Mouse (Mus musculus): ENCODE data around the gene Fem1a. TPM values are rescaled to one million over a fixed set of nuclear protein-coding genes. Genes with fewer than 3 reads are reported as not detected.

The Fem1a gene
- total RNA-seq (2014; rRNA removed) = 47.0 and 49.2 TPM in 2 replicates
- polyA plus RNA-seq (2015; fragmentation: Nextera tagmentation; extraction: Ambion mirVana) = 15.1 and 15.7 TPM in 2 replicates

DNA sequence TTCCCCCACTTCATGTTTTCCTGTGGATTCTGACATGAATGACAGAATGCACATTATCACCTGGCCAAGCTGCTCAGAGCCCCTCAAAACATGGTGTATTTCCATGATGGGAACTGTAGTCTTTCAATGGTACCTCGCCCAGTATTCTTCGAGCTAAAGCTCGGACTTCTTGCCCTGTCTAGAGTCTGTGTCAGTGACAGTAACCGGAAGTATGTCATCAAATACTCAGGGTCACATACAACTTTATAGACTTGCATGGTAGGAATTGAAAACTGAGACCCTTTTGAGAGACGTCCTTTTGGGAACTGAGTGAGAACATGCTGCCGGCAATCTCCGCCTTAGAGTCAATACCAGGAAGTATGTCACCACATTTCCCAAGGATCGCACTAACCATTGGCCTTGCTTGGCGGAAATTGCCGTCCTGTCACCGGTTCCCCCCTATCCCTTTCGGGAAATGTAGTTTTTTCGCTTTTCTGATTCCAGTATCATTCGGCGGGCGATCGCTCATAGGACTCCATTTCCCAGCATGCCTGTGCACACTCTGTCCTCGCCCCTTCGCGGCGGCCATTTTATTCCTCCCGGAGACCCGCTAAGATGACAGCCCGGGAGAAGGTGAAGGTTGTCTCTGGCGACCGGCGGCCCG lies at the start of gene Fem1a:
Gene Fem1a (plus strand): TSS at position 572 of the 643 bp plus-strand sequence.
- under 1% methylated on average over 28 of the region's 28 CpGs for WGBS
- Histone ChIP-seq H3K36me3 (ENCODE audit: insufficient read depth, low read length) (peaks cover 14% of the 10 kb centered on the region), H3K4me1 (ENCODE audit: insufficient read depth, low read length) (no peaks in the 10 kb centered on the region), H3K9ac (replicated peaks; ENCODE audit: low read length) (peak within 1 kb of the TSS; percentile 57), H3K9me3 (ENCODE audit: low read length) (no peaks in the 10 kb centered on the region), H3K27ac (peak within 1 kb of the TSS; percentile 93), H3K4me3 (ENCODE audit: low read length) (peak within 1 kb of the TSS; percentile 59), H3K4me2 (ENCODE audit: low read depth, low read length) (peak within 1 kb of the TSS; percentile 78), H3K27me3 (ENCODE audit: insufficient read depth, low read length) (no peaks in the 10 kb centered on the region)
- ATAC-seq (peak; percentile 94), DNase-seq (ENCODE audit: low spot score) (peak; percentile 98)
- TF ChIP-seq CTCF (IDR thresholded peaks at IDR 0.05; ENCODE audit: low read depth) = no peak

DNA sequence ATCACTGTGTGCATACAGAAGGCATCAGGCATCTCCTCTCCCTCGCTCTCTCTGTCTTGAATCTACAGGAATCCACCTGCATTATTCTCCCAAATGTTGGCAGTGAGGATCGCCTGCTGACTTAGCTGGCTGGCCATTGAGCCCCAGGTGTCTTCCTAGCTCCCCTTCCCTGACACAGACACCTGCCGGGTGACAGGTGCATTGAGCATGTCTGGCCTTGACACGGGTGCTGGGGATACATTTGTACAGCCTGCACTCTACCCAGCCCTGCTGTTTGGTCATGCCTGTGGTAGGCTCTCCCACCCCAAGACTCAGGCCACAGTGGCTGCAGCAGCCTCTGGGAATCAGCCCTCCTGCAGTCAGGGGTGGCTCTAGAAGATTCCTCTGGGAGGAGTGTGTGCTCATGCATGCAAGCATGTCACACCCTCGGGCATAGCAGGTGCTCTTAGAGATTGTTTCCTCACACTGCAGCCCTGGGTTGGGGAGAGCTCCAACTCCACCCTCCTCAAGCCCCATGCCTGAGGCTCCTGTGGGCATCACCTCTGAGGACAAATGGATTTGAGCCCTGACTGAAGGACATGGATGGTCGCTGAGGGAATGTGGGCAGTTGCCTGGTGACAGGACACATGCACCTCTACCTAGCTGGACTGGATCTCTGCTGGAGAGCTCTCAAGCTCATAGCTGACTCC lies 49.5 kb upstream of the Fem1a start:
- H3K27me3 ChIP-seq (ENCODE audit: insufficient read depth, low read length) = no peaks in the 10 kb centered on the region
- H3K4me3 ChIP-seq (ENCODE audit: low read length) = no peak overlapping the region
- H3K4me1 ChIP-seq (ENCODE audit: insufficient read depth, low read length) = no peaks in the 10 kb centered on the region
- no peaks in the 10 kb centered on the region for H3K9me3 ChIP-seq (ENCODE audit: low read length)
- WGBS = 80% methylated on average over 6 of the region's 6 CpGs
- peaks cover 95% of the 10 kb centered on the region for H3K36me3 ChIP-seq (ENCODE audit: insufficient read depth, low read length)
- no peak for ATAC-seq
- no peak overlapping the region for H3K4me2 ChIP-seq (ENCODE audit: low read depth, low read length)
- no peak overlapping the region for H3K27ac ChIP-seq
- no peak for DNase-seq (ENCODE audit: low spot score)
- TF ChIP-seq CTCF (IDR thresholded peaks at IDR 0.05; ENCODE audit: low read depth) = no peak
- no peak overlapping the region for H3K9ac ChIP-seq (replicated peaks; ENCODE audit: low read length)

- TF ChIP-seq CTCF (IDR thresholded peaks at IDR 0.05; ENCODE audit: low read depth) = no peak
- Histone ChIP-seq H3K9me3 (ENCODE audit: low read length) (no peaks in the 10 kb centered on the region), H3K4me1 (ENCODE audit: insufficient read depth, low read length) (no peaks in the 10 kb centered on the region), H3K4me2 (ENCODE audit: low read depth, low read length) (no peak overlapping the region), H3K27ac (no peak overlapping the region), H3K27me3 (ENCODE audit: insufficient read depth, low read length) (no peaks in the 10 kb centered on the region), H3K36me3 (ENCODE audit: insufficient read depth, low read length) (peaks cover 89% of the 10 kb centered on the region), H3K9ac (replicated peaks; ENCODE audit: low read length) (no peak overlapping the region), H3K4me3 (ENCODE audit: low read length) (no peak overlapping the region)
- WGBS = 93% methylated on average over 9 of the region's 9 CpGs
- no peak for ATAC-seq
- no peak for DNase-seq (ENCODE audit: low spot score)
Observed at GRCm38 (mm10) chr17:56207963-56208530, 48.6 kb upstream of the Fem1a start.

DNA sequence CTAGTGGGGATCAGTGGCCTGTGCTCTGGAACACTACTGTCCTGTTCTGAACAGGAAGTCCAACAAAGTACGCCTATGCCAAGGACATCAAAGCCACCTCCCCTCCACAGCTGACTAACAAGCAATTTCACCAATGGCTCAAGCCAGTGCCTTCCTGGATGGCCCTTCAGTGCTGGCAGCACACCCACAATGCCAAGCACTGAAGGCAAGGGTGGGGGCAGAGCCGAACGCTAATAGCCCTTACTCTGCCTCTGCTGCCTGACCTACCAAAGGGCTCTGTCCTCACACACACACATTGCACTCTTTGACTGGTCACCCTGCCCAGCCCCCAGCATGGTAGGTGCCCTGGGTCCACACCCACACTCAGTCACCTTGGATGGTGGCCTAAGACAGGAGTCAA lies 47.8 kb upstream of the Fem1a start:
- no peak for ATAC-seq
- Histone ChIP-seq H3K4me3 (ENCODE audit: low read length) (no peak overlapping the region), H3K36me3 (ENCODE audit: insufficient read depth, low read length) (peaks cover 82% of the 10 kb centered on the region), H3K27me3 (ENCODE audit: insufficient read depth, low read length) (no peaks in the 10 kb centered on the region), H3K27ac (no peak overlapping the region), H3K4me1 (ENCODE audit: insufficient read depth, low read length) (no peaks in the 10 kb centered on the region), H3K9me3 (ENCODE audit: low read length) (no peaks in the 10 kb centered on the region), H3K9ac (replicated peaks; ENCODE audit: low read length) (no peak overlapping the region), H3K4me2 (ENCODE audit: low read depth, low read length) (no peak overlapping the region)
- 91% methylated on average over 3 of the region's 3 CpGs for WGBS
- no peak for TF ChIP-seq CTCF (IDR thresholded peaks at IDR 0.05; ENCODE audit: low read depth)
- DNase-seq (ENCODE audit: low spot score) = no peak

DNA sequence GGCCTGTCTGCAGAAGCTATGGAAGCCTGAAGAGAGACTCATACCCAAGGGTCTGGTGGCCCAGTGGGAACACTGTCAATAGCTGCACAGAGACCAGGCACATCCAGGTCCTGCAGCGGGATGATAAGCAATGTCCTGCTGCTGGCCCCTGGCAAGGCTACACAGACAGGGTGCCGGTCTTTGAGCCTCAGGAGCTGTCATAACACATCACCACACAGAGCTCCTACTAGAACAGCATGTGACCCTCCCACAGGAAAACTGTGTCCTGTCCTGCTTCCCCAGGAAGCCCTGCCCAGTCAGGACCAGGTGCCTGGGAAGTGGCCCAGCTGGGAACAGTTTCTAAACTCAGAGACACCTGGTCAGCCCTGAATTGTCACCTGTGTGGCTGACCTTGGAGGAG lies 45.5 kb upstream of the Fem1a start:
- no peak for ATAC-seq

GRCm38 (mm10) chr17:56212676-56213075 lies 43.9 kb upstream of the Fem1a start:
- 79% methylated on average over 6 of the region's 6 CpGs for WGBS
- Histone ChIP-seq H3K9me3 (ENCODE audit: low read length) (no peaks in the 10 kb centered on the region), H3K9ac (replicated peaks; ENCODE audit: low read length) (no peak overlapping the region), H3K4me2 (ENCODE audit: low read depth, low read length) (no peak overlapping the region), H3K4me3 (ENCODE audit: low read length) (no peak overlapping the region), H3K36me3 (ENCODE audit: insufficient read depth, low read length) (peaks cover 44% of the 10 kb centered on the region), H3K27ac (no peak overlapping the region), H3K27me3 (ENCODE audit: insufficient read depth, low read length) (no peaks in the 10 kb centered on the region), H3K4me1 (ENCODE audit: insufficient read depth, low read length) (peaks cover 12% of the 10 kb centered on the region)
- TF ChIP-seq CTCF (IDR thresholded peaks at IDR 0.05; ENCODE audit: low read depth) = no peak
- DNase-seq (ENCODE audit: low spot score) (no peak), ATAC-seq (no peak)

More for the DNA sequence above, 45.5 kb upstream of the Fem1a start:
- H3K27ac ChIP-seq = no peak overlapping the region; the same call in 1 of the 2 replicates
- DNase-seq (ENCODE audit: low spot score) = no peak
- no peaks in the 10 kb centered on the region for H3K27me3 ChIP-seq (ENCODE audit: insufficient read depth, low read length)
- TF ChIP-seq CTCF (IDR thresholded peaks at IDR 0.05; ENCODE audit: low read depth) = no peak
- H3K9me3 ChIP-seq (ENCODE audit: low read length) = no peaks in the 10 kb centered on the region
- no peaks in the 10 kb centered on the region for H3K4me1 ChIP-seq (ENCODE audit: insufficient read depth, low read length)
- WGBS = 89% methylated on average over 2 of the region's 2 CpGs
- H3K4me2 ChIP-seq (ENCODE audit: low read depth, low read length) = no peak overlapping the region
- no peak overlapping the region for H3K9ac ChIP-seq (replicated peaks; ENCODE audit: low read length)
- no peak overlapping the region for H3K4me3 ChIP-seq (ENCODE audit: low read length)
- H3K36me3 ChIP-seq (ENCODE audit: insufficient read depth, low read length) = peaks cover 60% of the 10 kb centered on the region

Data from hindbrain, postnatal 0 days (tissue).